ENCODE assay signal across 8 mouse cellular contexts in genomic region chr8:70905831-70906736, GRCm38 (mm10). TPM values are rescaled to one million over a fixed set of nuclear protein-coding genes. Genes with fewer than 3 reads are reported as not detected.
DNase-seq lines count a peak whose midpoint lies in the region; ATAC-seq and TF ChIP-seq lines count a peak whose summit lies in the region.

Gene Map1s, plus strand, starts transcription at chr8:70905932.

- peak within 1 kb of the TSS; percentile 82 for H3K4me3 ChIP-seq in hindbrain, postnatal 0 days (ENCODE audit: low read length)
- H3K4me3 ChIP-seq in megakaryocyte, embryonic 14.5 days (replicated peaks), result peak within 1 kb of the TSS; percentile 98

- DNase-seq in gastrocnemius, adult 8-10 months (ENCODE audit: low spot score in 2 of 2), result peak; percentile 30 to 45
- peak; percentile 96 for DNase-seq in hindbrain, postnatal 0 days (ENCODE audit: low spot score)
- peak; percentile 61 to 76 for DNase-seq in left cerebral cortex, adult 9 months (ENCODE audit: low spot score in 2 of 2)
- DNase-seq in right cerebral cortex, adult 2 months (ENCODE audit: low spot score in 2 of 2), result peak; percentile 80
- DNase-seq in urinary bladder, postnatal 36 days (ENCODE audit: low spot score in 2 of 2), result peak; percentile 28 to 60

- peaks cover 2% of the 10 kb centered on the region for H3K36me3 ChIP-seq in hindbrain, postnatal 0 days (ENCODE audit: insufficient read depth, low read length)
- H3K36me3 ChIP-seq in megakaryocyte, embryonic 14.5 days (replicated peaks; ENCODE audit: low read length), result peaks cover 12% of the 10 kb centered on the region

- no peaks in the 10 kb centered on the region for H3K9me3 ChIP-seq in hindbrain, postnatal 0 days (ENCODE audit: low read length)
- H3K9me3 ChIP-seq in megakaryocyte, embryonic 14.5 days, result no peaks in the 10 kb centered on the region

- peak within 1 kb of the TSS; percentile 90 for H3K27ac ChIP-seq in hindbrain, postnatal 0 days

- TF ChIP-seq CTCF in hindbrain, postnatal 0 days (IDR thresholded peaks at IDR 0.05; ENCODE audit: low read depth), result no peak

- H3K9ac ChIP-seq in hindbrain, postnatal 0 days (replicated peaks; ENCODE audit: low read length), result peak within 1 kb of the TSS; percentile 85

- ATAC-seq in activated CD4-positive, CD25-positive, alpha-beta regulatory T cell, adult 4 months, result peak; percentile 74
- peak; percentile 73 for ATAC-seq in common myeloid progenitor, adult 5-6 weeks (replicated peaks; ENCODE audit: low read depth, poor library complexity, severe bottlenecking)
- peak; percentile 96 for ATAC-seq in hindbrain, postnatal 0 days

- peaks cover 7% of the 10 kb centered on the region; the same call in 1 of the 2 replicates for H3K4me1 ChIP-seq in hindbrain, postnatal 0 days (ENCODE audit: insufficient read depth, low read length)
- peaks cover 58% of the 10 kb centered on the region for H3K4me1 ChIP-seq in megakaryocyte, embryonic 14.5 days

- H3K4me2 ChIP-seq in hindbrain, postnatal 0 days (ENCODE audit: low read depth, low read length), result peak within 1 kb of the TSS; percentile 94

- H3K27me3 ChIP-seq in hindbrain, postnatal 0 days (ENCODE audit: insufficient read depth, low read length), result no peaks in the 10 kb centered on the region
- no peaks in the 10 kb centered on the region for H3K27me3 ChIP-seq in megakaryocyte, embryonic 14.5 days (replicated peaks)

- WGBS in hindbrain, postnatal 0 days, result 1% methylated on average over 66 of the region's 86 CpGs

RNA-seq across cellular contexts. Expression of gene Map1s, which starts in this region (rescaled TPM):
- polyA plus RNA-seq in activated CD4-positive, CD25-positive, alpha-beta regulatory T cell, adult 4 months (2017; shearing (Covaris generic)), result 10 to 100 TPM; 13.5 to 17.4 TPM
- 14.0 and 15.0 TPM in 2 replicates for total RNA-seq in common myeloid progenitor, adult 5-6 weeks (2017)
- 10 to 100 TPM in 3 of 4 experiments, 1 to 10 TPM in 1; 9.2 to 15.9 (median 13.7) TPM for total RNA-seq in gastrocnemius, adult 8-10 months (2022)
- 98.1 and 98.6 TPM in 2 replicates for total RNA-seq in hindbrain, postnatal 0 days (2014; rRNA removed)
- 52.3 and 54.4 TPM in 2 replicates for polyA plus RNA-seq in hindbrain, postnatal 0 days (2015; fragmentation: Nextera tagmentation; extraction: Ambion mirVana)
- polyA plus RNA-seq in megakaryocyte, embryonic 14.5 days (2012; ENCODE audit: insufficient read depth, low replicate concordance), result 69.6 and 104 TPM in 2 replicates

Comparison
In these comparisons a context has a peak if more than half of its experiments do, and no peak if none do; other contexts are left out.
1. Peak in every context shown above with its lines: DNase-seq, ATAC-seq, H3K4me3 ChIP-seq and H3K27ac ChIP-seq.
2. DNase-seq: peak in every context shown above with its lines; median percentile 96 in hindbrain, postnatal 0 days; 80 in right cerebral cortex, adult 2 months; 68 in left cerebral cortex, adult 9 months; 44 in urinary bladder, postnatal 36 days; 38 in gastrocnemius, adult 8-10 months.